Mouse (Mus musculus) liver, postnatal 0 days (tissue): ENCODE data around the gene E130114P18Rik. TPM values are rescaled to one million over a fixed set of nuclear protein-coding genes. Genes with fewer than 3 reads are reported as not detected.

Experiments used
- ATAC-seq: fragments of 200-750 bp; cut with Nextera tagmentation; 2 replicates; pipeline ENCODE4 v1.8.0; 2017; ENCODE audit warnings: mild to moderate bottlenecking, moderate library complexity
- DNase-seq: peaks from one replicate; pipeline ENCODE4 v3.0.0-alpha.2; 2016
- H3K27ac ChIP-seq: fragments of 300-500 bp; sonication (generic); 2 replicates; pipeline ENCODE4 v1.5.1; 2014; ENCODE audit warnings: antibody characterized with exemption, moderate library complexity, mild to moderate bottlenecking, low read depth
- H3K27me3 ChIP-seq: fragments of 300-500 bp; sonication (generic); 2 replicates; pipeline ENCODE4 v1.6.1; 2014; ENCODE audit warnings: low read length, control low read depth, mixed read lengths; ENCODE audit not compliant: insufficient read depth
- H3K36me3 ChIP-seq: fragments of 300-500 bp; sonication (generic); replicated peaks from 2 replicates; pipeline ENCODE4 v1.6.1; 2014; ENCODE audit warnings: mild to moderate bottlenecking, control low read depth, low read length, moderate library complexity, mixed read lengths; ENCODE audit not compliant: insufficient read depth
- H3K4me1 ChIP-seq: fragments of 300-500 bp; sonication (generic); 2 replicates; pipeline ENCODE4 v1.6.1; 2014; ENCODE audit warnings: antibody characterized with exemption, mild to moderate bottlenecking, control low read depth; ENCODE audit not compliant: insufficient read depth
- H3K4me2 ChIP-seq: fragments of 300-500 bp; sonication (generic); 2 replicates; pipeline ENCODE4 v1.6.1; 2014; ENCODE audit warnings: low read depth, mild to moderate bottlenecking, low read length, moderate library complexity, mixed read lengths
- H3K4me3 ChIP-seq: fragments of 300-500 bp; sonication (generic); 2 replicates; pipeline ENCODE4 v1.5.1; 2014; ENCODE audit warnings: low read depth, low read length
- H3K9ac ChIP-seq: fragments of 300-500 bp; sonication (generic); replicated peaks from 2 replicates; pipeline ENCODE4 v1.6.1; 2014; ENCODE audit warnings: mild to moderate bottlenecking, moderate library complexity
- H3K9me3 ChIP-seq: fragments of 300-500 bp; sonication (generic); 2 replicates; pipeline ENCODE4 v1.6.1; 2016; ENCODE audit warnings: mild to moderate bottlenecking, control low read depth, low read length, mixed read lengths
- CTCF ChIP-seq: sonication (generic); IDR thresholded peaks from 2 replicates; pipeline ENCODE4 v1.5.1; 2016; ENCODE audit warnings: antibody characterized with exemption, low read depth
- EP300 ChIP-seq: IDR thresholded peaks from 2 replicates; pipeline ENCODE4 v1.6.1; 2016; ENCODE audit warnings: antibody characterized with exemption, low read depth, mild to moderate bottlenecking
- WGBS: fragments of 180-500 bp; shearing (Covaris S2); extraction: QIAGEN DNeasy Blood & Tissue Kit; methylation state at CpG from one replicate; pipeline ENCODE4 v1.1.7; 2014; ENCODE audit not compliant: insufficient replicate concordance; 5-methylcytosine and 5-hydroxymethylcytosine counted together
- polyA plus RNA-seq: library from polyadenylated mRNA; unstranded; fragments of >200 nt; fragmentation: Nextera tagmentation; extraction: Ambion mirVana; gene quantifications from 2 replicates; pipeline ENCODE4 v1.2.1, GENCODE M21; 2015

The E130114P18Rik gene
- polyA plus RNA-seq, 1 experiment from 2014 or later = not detected

GRCm38 (mm10) chr4:97785547-97786271, 7.8 kb upstream of the E130114P18Rik start:
- no peak overlapping the region for H3K9ac ChIP-seq
- DNase-seq = no peak
- H3K27ac ChIP-seq = no peak overlapping the region
- TF ChIP-seq CTCF (no peak), EP300 (no peak)
- no peaks in the 10 kb centered on the region for H3K9me3 ChIP-seq
- H3K4me2 ChIP-seq = no peak overlapping the region
- H3K4me1 ChIP-seq = no peaks in the 10 kb centered on the region
- H3K4me3 ChIP-seq = no peak overlapping the region
- peaks cover 20% of the 10 kb centered on the region; the same call in 1 of the 2 replicates for H3K36me3 ChIP-seq
- WGBS = 91% methylated on average over 8 of the region's 8 CpGs
- no peaks in the 10 kb centered on the region for H3K27me3 ChIP-seq
- no peak for ATAC-seq

- Histone ChIP-seq H3K27me3 (no peaks in the 10 kb centered on the region), H3K9me3 (no peaks in the 10 kb centered on the region), H3K27ac (no peak overlapping the region), H3K9ac (no peak overlapping the region), H3K36me3 (peaks cover 16% of the 10 kb centered on the region; the same call in 1 of the 2 replicates), H3K4me1 (0 out of 2 replicates have a peak, but pooled peaks cover 3% of the 10 kb centered on the region), H3K4me3 (no peak overlapping the region), H3K4me2 (no peak overlapping the region)
- ATAC-seq (no peak), DNase-seq (no peak)
- TF ChIP-seq EP300 (no peak), CTCF (no peak)
- 78% methylated on average over 11 of the region's 11 CpGs for WGBS
Observed at GRCm38 (mm10) chr4:97784236-97784635, 6.4 kb upstream of the E130114P18Rik start.

- no peak overlapping the region for H3K4me2 ChIP-seq
- no peak overlapping the region for H3K9ac ChIP-seq
- H3K4me3 ChIP-seq = no peak overlapping the region
- 0 out of 2 replicates have a peak, but pooled peaks cover 3% of the 10 kb centered on the region for H3K4me1 ChIP-seq
- 94% methylated on average over 26 of the region's 26 CpGs for WGBS
- H3K9me3 ChIP-seq = no peaks in the 10 kb centered on the region
- H3K36me3 ChIP-seq = peaks cover 16% of the 10 kb centered on the region; the same call in 1 of the 2 replicates
- no peak for DNase-seq
- no peak for TF ChIP-seq CTCF
- TF ChIP-seq EP300 = no peak
- no peak for ATAC-seq
- H3K27ac ChIP-seq = no peak overlapping the region
- H3K27me3 ChIP-seq = no peaks in the 10 kb centered on the region
Observed at GRCm38 (mm10) chr4:97783073-97783879, 5.4 kb upstream of the E130114P18Rik start.

GRCm38 (mm10) chr4:97782497-97782896, 4.6 kb upstream of the E130114P18Rik start:
- Histone ChIP-seq H3K36me3 (peaks cover 14% of the 10 kb centered on the region; the same call in 1 of the 2 replicates), H3K27me3 (no peaks in the 10 kb centered on the region), H3K4me3 (no peak overlapping the region), H3K4me2 (no peak overlapping the region), H3K9ac (no peak overlapping the region), H3K27ac (no peak overlapping the region), H3K9me3 (no peaks in the 10 kb centered on the region), H3K4me1 (0 out of 2 replicates have a peak, but pooled peaks cover 3% of the 10 kb centered on the region)
- TF ChIP-seq CTCF (no peak), EP300 (no peak)
- 89% methylated on average over 6 of the region's 6 CpGs for WGBS
- DNase-seq = no peak
- no peak for ATAC-seq

- Histone ChIP-seq H3K36me3 (peaks cover 12% of the 10 kb centered on the region; the same call in 1 of the 2 replicates), H3K9me3 (no peaks in the 10 kb centered on the region), H3K4me1 (0 out of 2 replicates have a peak, but pooled peaks cover 3% of the 10 kb centered on the region), H3K27me3 (no peaks in the 10 kb centered on the region), H3K4me2 (no peak overlapping the region), H3K27ac (no peak overlapping the region), H3K4me3 (no peak overlapping the region), H3K9ac (no peak overlapping the region)
- no peak for DNase-seq
- ATAC-seq = no peak
- TF ChIP-seq EP300 (no peak), CTCF (no peak)
- WGBS = 68% methylated on average over 3 of the region's 3 CpGs
Observed at GRCm38 (mm10) chr4:97782069-97782468, 4.2 kb upstream of the E130114P18Rik start.
